Mouse (Mus musculus): Measurements from ENCODE around the gene Obp2a. TPM values are rescaled to one million over a fixed set of nuclear protein-coding genes. Genes with fewer than 3 reads are reported as not detected.

The Obp2a gene
- polyA plus RNA-seq, 1 experiment from 2014 or later = not detected

DNA sequence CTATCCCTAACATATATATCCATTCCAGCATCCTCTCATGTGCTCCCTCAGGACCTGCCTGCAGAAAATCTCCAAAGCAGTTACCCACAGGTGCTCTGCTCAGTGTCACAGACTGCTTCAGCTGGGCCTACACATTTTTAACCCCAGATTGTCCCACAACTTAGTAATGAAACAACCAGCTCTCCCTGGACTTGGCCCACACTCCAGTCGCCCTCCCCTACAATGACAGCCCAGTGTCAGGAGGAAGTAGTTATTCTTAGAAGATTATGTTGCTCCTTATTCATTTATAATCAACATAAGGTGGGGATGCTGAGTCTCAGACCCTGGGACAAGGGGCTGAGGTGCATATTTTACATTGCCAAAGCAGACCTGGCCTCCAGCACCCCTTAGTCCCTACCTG, 41.8 kb downstream of the Obp2a start:
- Histone ChIP-seq H3K9ac (ENCODE audit: low read depth, low read length) (no peak overlapping the region), H3K27ac (ENCODE audit: low read depth, low read length) (no peak overlapping the region), H3K9me3 (ENCODE audit: control insufficient read depth, low read length) (no peaks in the 10 kb centered on the region), H3K4me1 (ENCODE audit: control insufficient read depth, insufficient read depth, low read depth, low read length) (no peaks in the 10 kb centered on the region), H3K27me3 (replicated peaks; ENCODE audit: control insufficient read depth, insufficient read depth, low read length) (no peaks in the 10 kb centered on the region), H3K36me3 (ENCODE audit: control insufficient read depth, insufficient read depth, low read length) (no peaks in the 10 kb centered on the region), H3K4me2 (ENCODE audit: low read length) (no peak overlapping the region), H3K4me3 (ENCODE audit: low read length) (no peak overlapping the region)
- ATAC-seq = no peak
- WGBS = 60% methylated on average over 1 of the region's 1 CpGs

Other genes starting within 250 kb of the Obp2a start
- gene Clic3, start 243.2 kb upstream of the Obp2a start, polyA plus RNA-seq (2015; fragmentation: Nextera tagmentation; extraction: Ambion mirVana) = 3.4 and 4.1 TPM in 2 replicates
- 117 and 134 TPM in 2 replicates for gene Paxx, start 238.9 kb upstream of the Obp2a start, polyA plus RNA-seq (2015; fragmentation: Nextera tagmentation; extraction: Ambion mirVana)
- gene Ptgds, start 230.0 kb upstream of the Obp2a start, polyA plus RNA-seq (2015; fragmentation: Nextera tagmentation; extraction: Ambion mirVana) = 904 and 1,173 TPM in 2 replicates
- gene Lcn12, start 206.1 kb upstream of the Obp2a start, polyA plus RNA-seq (2015; fragmentation: Nextera tagmentation; extraction: Ambion mirVana) = not detected in 2 replicates
- gene Fbxw5, start 199.3 kb upstream of the Obp2a start, polyA plus RNA-seq (2015; fragmentation: Nextera tagmentation; extraction: Ambion mirVana) = 136 and 153 TPM in 2 replicates
- gene C8g, start 198.3 kb upstream of the Obp2a start, polyA plus RNA-seq (2015; fragmentation: Nextera tagmentation; extraction: Ambion mirVana) = 6.1 and 6.6 TPM in 2 replicates
- 16.8 and 17.8 TPM in 2 replicates for gene Traf2, start 153.1 kb upstream of the Obp2a start, polyA plus RNA-seq (2015; fragmentation: Nextera tagmentation; extraction: Ambion mirVana)
- 384 and 413 TPM in 2 replicates for gene Edf1, start 142.2 kb upstream of the Obp2a start, polyA plus RNA-seq (2015; fragmentation: Nextera tagmentation; extraction: Ambion mirVana)
- gene Mamdc4, start 125.2 kb upstream of the Obp2a start, polyA plus RNA-seq (2015; fragmentation: Nextera tagmentation; extraction: Ambion mirVana) = 1.8 and 3.7 TPM in 2 replicates
- 164 and 178 TPM in 2 replicates for gene Phpt1, start 124.8 kb upstream of the Obp2a start, polyA plus RNA-seq (2015; fragmentation: Nextera tagmentation; extraction: Ambion mirVana)
- 12.0 and 15.1 TPM in 2 replicates for gene Ajm1, start 118.3 kb upstream of the Obp2a start, polyA plus RNA-seq (2015; fragmentation: Nextera tagmentation; extraction: Ambion mirVana)
- gene Rabl6, start 91.5 kb upstream of the Obp2a start, polyA plus RNA-seq (2015; fragmentation: Nextera tagmentation; extraction: Ambion mirVana) = 65.3 and 71.8 TPM in 2 replicates
- 0.13 and 0.34 TPM in 2 replicates for gene Ccdc183, start 82.4 kb upstream of the Obp2a start, polyA plus RNA-seq (2015; fragmentation: Nextera tagmentation; extraction: Ambion mirVana)
- 54.6 and 66.8 TPM in 2 replicates for gene Tmem141, start 78.0 kb upstream of the Obp2a start, polyA plus RNA-seq (2015; fragmentation: Nextera tagmentation; extraction: Ambion mirVana)
- gene Fcna, start 72.0 kb upstream of the Obp2a start, polyA plus RNA-seq (2015; fragmentation: Nextera tagmentation; extraction: Ambion mirVana) = 4.6 and 4.8 TPM in 2 replicates
- gene Lcn8, start 46.9 kb upstream of the Obp2a start, polyA plus RNA-seq (2015; fragmentation: Nextera tagmentation; extraction: Ambion mirVana) = not detected in 2 replicates
- not detected in 2 replicates for gene Lcn5, start 42.1 kb upstream of the Obp2a start, polyA plus RNA-seq (2015; fragmentation: Nextera tagmentation; extraction: Ambion mirVana)
- gene Lcn6, start 23.3 kb upstream of the Obp2a start, polyA plus RNA-seq (2015; fragmentation: Nextera tagmentation; extraction: Ambion mirVana) = not detected in 2 replicates
- not detected in 2 replicates for gene Lcn10, start 17.3 kb upstream of the Obp2a start, polyA plus RNA-seq (2015; fragmentation: Nextera tagmentation; extraction: Ambion mirVana)
- 164 and 182 TPM in 2 replicates for gene Bmyc, start 6.7 kb downstream of the Obp2a start, polyA plus RNA-seq (2015; fragmentation: Nextera tagmentation; extraction: Ambion mirVana)
- not detected in 2 replicates for gene Obp2b, start 37.0 kb downstream of the Obp2a start, polyA plus RNA-seq (2015; fragmentation: Nextera tagmentation; extraction: Ambion mirVana)
- not detected in 2 replicates for gene Lcn3, start 65.5 kb downstream of the Obp2a start, polyA plus RNA-seq (2015; fragmentation: Nextera tagmentation; extraction: Ambion mirVana)
- gene Lcn11, start 77.0 kb downstream of the Obp2a start, polyA plus RNA-seq (2015; fragmentation: Nextera tagmentation; extraction: Ambion mirVana) = not detected in 2 replicates
- not detected in 2 replicates for gene Gm13539, start 82.2 kb downstream of the Obp2a start, polyA plus RNA-seq (2015; fragmentation: Nextera tagmentation; extraction: Ambion mirVana)
- gene Glt6d1, start 115.8 kb downstream of the Obp2a start, polyA plus RNA-seq (2015; fragmentation: Nextera tagmentation; extraction: Ambion mirVana) = not detected in 2 replicates
- gene Lcn9, start 123.1 kb downstream of the Obp2a start, polyA plus RNA-seq (2015; fragmentation: Nextera tagmentation; extraction: Ambion mirVana) = not detected in 2 replicates
- gene Sohlh1, start 147.2 kb downstream of the Obp2a start, polyA plus RNA-seq (2015; fragmentation: Nextera tagmentation; extraction: Ambion mirVana) = not detected in 2 replicates
- 21.2 and 27.4 TPM in 2 replicates for gene Kcnt1, start 163.7 kb downstream of the Obp2a start, polyA plus RNA-seq (2015; fragmentation: Nextera tagmentation; extraction: Ambion mirVana)

Data from hindbrain, embryonic 16.5 days (tissue).